Mouse (Mus musculus): ENCODE results near the gene Cst8.
A peak's percentile ranks its signal among the peaks of the same experiment; 100 is the strongest.
"Not testable (repeated sequence)": the region's sequence is repeated elsewhere in the genome, so short reads cannot be mapped to it uniquely, and the experiment has no call there.

The Cst8 gene

GRCm38 (mm10) chr2:148798485-148798884, at the start of gene Cst8:
Cst8 (plus strand) TSS chr2:148798785.
- DNase-seq (ENCODE audit: extremely low read depth, low read depth) = no peak

DNA sequence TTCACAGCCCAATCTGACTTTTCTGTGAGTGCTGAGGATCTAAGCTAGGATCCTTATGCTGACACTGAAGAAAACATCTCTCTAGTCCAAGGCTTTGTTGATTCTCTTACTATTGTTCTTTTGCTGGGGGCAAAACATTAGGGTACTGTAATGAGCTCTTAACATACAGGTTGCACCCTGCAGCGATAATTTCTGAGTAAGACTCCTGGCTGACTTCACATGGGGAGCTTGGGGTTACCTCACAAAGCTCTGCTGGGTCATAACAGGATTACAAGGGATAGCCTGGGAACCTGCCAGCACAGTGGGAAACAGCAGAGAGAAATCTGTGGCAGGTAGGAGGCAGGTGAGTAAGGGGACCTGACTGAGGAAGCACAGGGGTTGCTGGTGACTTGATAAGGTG, 48.5 kb upstream of the Cst8 start, which contains the start of gene Cstl1:
Gene Cstl1, plus strand, starts transcription at position 301 of the 400 bp plus-strand sequence.
- DNase-seq (ENCODE audit: extremely low read depth, low read depth) = no peak

DNA sequence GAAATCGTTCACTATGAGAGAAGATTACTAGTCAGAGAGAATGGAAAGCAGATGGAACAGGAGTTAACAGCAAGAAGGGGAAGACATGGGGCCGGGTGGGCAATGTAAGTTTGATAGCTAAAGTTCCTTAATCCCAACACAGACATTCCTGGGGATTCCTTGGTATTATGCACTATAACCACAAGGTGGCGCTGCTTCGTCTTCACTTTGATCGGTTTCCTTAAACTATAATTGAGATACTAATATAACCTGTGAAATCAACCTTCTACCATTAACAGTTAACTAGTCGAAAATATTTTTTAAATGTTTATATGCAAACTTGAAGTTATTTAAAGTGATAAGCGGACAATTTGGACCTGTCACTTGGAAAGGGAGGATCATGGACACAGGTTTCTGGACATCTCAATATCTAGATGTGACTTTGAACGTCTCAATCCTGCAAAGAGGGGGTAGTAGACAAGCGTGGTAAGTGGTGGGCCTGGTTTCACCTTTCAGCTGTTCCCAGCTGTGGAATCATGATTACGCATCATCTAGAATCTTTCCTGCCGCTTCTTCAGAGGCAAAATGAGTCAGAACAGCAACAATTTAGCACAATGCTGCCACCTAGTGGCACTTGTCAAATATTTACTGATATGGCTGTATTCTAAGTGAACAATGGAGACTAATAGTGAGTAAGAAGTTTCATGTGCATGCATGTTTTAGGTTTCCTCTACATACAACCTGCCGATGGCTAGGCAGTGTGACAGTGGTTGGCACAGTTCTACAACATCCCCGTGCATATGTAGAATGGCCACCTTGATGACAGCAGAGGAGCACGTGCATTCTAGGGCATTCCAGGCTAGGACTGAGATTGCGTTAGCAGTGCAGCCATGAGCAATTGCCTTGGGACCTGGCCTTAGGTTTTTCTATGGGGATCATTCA, 46.4 kb upstream of the Cst8 start:
- DNase-seq (ENCODE audit: extremely low read depth, low read depth) = peak; percentile 62

DNA sequence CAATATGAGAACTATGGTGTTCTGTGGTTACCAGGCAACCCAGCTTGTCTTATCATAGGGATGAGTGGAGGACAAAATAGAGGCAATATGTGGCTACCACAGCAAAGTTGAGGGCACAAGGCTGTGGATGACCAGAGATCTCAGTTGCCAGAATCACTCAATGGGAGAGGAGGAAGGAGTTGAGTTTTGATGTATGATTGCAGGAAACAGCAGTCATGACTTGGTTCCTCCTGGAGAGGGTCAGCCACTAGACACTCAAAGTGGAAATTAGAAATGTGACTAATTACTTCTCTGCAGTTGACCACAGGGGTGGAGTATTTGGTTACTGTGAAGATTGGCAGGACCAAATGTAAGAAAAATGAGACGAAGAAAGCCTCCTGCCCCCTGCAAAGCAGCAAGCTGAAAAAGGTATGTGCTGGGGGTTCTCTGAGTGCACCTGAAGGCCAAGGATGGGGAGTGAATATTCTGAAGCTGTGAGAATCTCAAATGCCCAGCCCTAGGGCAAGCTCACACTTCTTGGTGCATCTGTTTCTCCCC, 44.2 kb upstream of the Cst8 start:
- DNase-seq (ENCODE audit: extremely low read depth, low read depth) = no peak

- no peak for DNase-seq (ENCODE audit: extremely low read depth, low read depth)
Observed at GRCm38 (mm10) chr2:148763648-148764388, 34.8 kb upstream of the Cst8 start.

GRCm38 (mm10) chr2:148771397-148771796, 27.2 kb upstream of the Cst8 start, which contains the start of gene Cst11:
Cst11 (minus strand) TSS chr2:148771497.
- DNase-seq (ENCODE audit: extremely low read depth, low read depth) = not testable (repeated sequence)

- DNase-seq (ENCODE audit: extremely low read depth, low read depth) = no peak
Observed at GRCm38 (mm10) chr2:148781709-148782108, 16.9 kb upstream of the Cst8 start, which contains the start of gene 8030411F24Rik. 8030411F24Rik (plus strand) TSS chr2:148782009.

GRCm38 (mm10) chr2:148789142-148789541, 9.4 kb upstream of the Cst8 start, which contains the start of gene Cst12:
Cst12 (plus strand) TSS chr2:148789361.
- DNase-seq (ENCODE audit: extremely low read depth, low read depth) = no peak

DNA sequence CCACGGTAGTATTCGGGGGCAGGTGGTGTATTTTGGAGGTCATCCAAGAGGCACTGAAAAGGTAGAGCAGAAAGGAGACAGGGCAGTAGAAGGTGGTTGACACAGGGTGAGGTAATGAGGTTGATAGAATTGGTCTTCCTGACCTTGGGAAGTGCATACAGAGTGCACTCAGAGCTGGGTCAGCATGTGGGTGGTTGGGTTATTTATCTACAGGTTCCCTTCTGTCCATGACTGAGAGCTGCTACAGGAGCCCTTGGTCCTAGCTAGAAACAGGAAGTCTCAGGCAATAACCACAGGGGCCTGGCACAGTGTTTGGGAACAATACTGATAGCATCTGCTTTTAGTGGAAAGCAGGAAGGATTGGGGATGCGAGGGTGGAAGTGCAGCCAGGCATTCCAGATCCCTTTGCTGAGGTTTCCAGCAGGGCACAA, 2.9 kb downstream of the Cst8 start:
- DNase-seq (ENCODE audit: extremely low read depth, low read depth) = no peak

- no peak for DNase-seq (ENCODE audit: extremely low read depth, low read depth)
Observed at GRCm38 (mm10) chr2:148806696-148807095, 8.1 kb downstream of the Cst8 start.

GRCm38 (mm10) chr2:148819909-148820308, 21.3 kb downstream of the Cst8 start, which contains the start of gene Cst13:
Cst13 (plus strand) TSS chr2:148820081.
- DNase-seq (ENCODE audit: extremely low read depth, low read depth) = no peak

DNA sequence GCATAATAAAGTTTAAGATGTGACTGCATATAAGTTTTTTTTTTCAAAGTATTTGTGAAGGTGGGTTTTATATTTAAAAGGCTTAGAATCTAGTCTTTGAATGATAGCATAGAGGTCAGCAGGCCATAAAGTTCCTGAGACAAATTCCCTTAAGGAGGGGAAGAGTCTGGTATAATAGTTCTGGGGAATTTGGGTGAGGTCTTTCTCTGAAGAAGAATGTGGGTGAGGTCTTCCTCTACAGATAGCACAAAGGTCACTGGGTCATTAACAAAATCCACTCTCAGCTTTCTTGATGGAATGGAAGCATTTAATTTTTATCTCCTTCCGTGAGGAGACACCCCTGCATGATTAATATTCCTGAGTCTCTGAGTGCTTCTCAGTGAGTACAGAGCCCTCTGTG, 27.4 kb downstream of the Cst8 start:
- no peak for DNase-seq (ENCODE audit: extremely low read depth, low read depth)

DNA sequence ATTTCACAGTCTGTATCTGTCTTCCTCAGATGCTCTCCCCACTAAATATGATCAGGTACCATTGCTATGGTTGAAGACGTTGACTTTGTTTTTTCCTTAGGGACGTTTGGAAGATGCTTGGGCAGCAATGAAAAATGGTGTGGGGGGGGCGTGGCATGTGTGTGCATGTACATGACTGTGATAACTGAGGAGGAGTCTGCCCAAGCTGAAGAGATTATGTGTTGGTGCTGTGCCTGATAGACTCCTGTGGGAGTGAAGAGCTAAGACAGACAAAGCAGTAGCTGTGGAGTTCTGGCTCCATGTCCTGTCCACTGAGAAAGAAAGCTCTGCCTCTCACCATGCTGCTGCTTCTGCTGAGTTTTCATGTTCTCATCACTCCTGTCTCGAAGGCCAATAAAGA, 36.3 kb downstream of the Cst8 start, which contains the start of gene Cst9:
Gene Cst9, plus strand, starts transcription at position 236 of the 400 bp plus-strand sequence.
- no peak for DNase-seq (ENCODE audit: extremely low read depth, low read depth)

DNA sequence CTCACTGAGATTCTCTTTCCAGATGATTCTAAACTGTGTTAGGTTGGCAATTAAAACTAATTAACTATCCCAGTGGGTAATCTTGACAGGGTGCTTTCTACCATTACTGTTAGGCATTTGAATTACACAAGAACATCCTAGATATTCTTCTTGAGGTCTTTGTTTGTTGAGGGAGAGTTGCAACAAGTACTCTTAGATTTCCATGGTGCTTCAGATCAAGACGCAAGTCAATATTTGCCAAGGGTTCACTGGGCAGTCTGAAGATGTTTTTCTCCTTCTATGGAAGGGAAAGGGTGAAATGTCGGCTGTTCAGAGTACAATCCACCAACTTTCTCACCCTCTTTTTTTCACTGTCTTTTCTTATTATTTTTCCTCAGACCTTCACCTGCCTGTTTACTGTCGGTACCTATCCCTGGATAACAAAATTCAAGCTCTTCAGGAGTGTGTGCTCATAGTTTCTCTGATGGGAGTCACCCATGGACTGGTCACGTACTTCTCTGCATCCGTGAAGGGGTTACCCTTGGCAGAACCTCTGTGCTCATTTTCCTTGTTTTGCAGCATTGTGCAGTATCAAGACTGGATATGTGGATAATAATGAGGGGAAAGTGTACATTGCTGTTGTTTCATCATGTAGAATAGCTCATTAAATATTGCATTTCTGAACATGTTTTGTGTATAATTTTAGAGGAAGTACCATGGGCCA, 39.6 kb downstream of the Cst8 start:
- DNase-seq (ENCODE audit: extremely low read depth, low read depth) = no peak

- no peak for DNase-seq (ENCODE audit: extremely low read depth, low read depth)
Observed at GRCm38 (mm10) chr2:148839224-148839623, 40.6 kb downstream of the Cst8 start.

DNA sequence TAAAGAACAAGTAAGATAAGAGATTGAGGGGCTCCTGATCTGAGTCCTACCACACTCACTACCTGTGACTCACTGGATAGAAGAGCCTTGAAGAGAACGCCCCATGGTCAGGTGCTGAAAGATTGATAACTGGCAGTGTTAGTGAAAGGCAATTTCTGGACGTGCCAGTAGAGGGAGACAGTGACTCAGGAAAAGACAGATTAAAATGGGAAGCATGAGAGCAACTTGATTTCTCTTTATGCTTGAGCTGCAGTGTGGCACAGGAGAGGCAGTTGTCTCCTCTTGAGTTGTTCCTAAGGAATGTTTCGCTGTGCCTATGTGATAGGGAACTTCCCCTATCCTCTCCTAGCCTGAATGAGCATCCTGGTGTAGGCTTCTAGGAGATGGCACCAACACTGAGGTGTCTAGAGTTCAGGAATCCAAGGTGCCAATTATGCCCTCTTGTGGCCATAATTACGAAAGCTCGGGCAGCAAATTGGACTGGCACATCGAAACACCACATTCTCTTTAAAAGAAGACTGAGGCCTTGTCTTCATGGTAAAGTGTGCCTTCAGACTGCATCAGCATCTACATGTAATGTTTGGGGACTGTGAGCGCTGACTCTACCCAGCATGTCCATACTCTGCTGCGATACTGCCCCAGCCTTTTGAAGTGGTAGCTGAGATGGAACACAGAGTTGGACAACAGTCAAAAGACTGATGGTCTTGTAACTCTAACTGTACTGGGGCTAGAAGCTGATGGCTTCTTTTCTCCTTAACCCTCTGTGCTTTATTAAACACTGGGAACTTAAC, 52.7 kb downstream of the Cst8 start:
- peak; percentile 59 for DNase-seq (ENCODE audit: extremely low read depth, low read depth)

All from MEL-GATA-1-ER (cell line).